Mouse (Mus musculus): ENCODE results near the gene Ss18l1. TPM values are rescaled to one million over a fixed set of nuclear protein-coding genes. Genes with fewer than 3 reads are reported as not detected.

Ss18l1 gene
- total and polyA plus RNA-seq, 3 experiments, result 2.0 to 3.0 (median 2.1) TPM

DNA sequence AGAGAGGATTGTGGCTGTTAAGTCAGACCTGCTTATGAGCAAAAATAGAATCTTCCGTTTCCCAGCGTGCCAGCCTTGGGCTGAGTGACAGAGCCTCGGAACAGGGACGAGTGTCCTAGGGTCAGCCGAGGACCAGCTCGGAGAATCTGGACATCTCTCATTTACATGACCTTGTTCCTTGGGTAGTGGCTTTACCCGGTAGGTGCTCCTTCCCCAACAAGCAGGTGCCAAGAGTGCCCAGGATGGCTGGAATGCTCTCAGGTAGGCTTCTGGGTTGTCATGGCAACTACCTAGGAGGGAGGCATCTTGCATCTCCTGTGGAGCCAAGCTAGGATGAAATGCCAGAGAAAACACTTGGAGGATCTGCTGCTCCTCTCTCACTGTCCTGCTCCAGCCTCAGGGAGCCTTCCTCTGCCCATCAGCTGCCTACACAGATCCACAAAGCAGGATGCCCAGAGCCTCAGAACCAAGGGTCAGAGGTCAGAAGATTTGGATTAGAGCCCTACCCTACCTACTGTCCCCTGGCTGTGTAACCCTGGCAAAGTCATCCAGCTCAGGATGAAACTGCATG is 22.1 kb upstream of the Ss18l1 start:
- H3K36me3 ChIP-seq (replicated peaks in 1 of 2; ENCODE audit: control insufficient read depth in 1 of 2, insufficient read depth in 1 of 2, low read length in 1 of 2), result no peaks in the 10 kb centered on the region
- H3K9ac ChIP-seq (ENCODE audit: insufficient read depth, low read depth), result no peak overlapping the region
- in situ Hi-C loops (cut with MboI; ENCODE audit: low pct_ligation_motif_present, low pct_unique_long_range_greater_than_20kb, low sequenced_read_pairs), result no loop called here
- H3K4me1 ChIP-seq (ENCODE audit: control insufficient read depth in 1 of 2, insufficient read depth in 2 of 2), result peaks cover 0 to 6% of the 10 kb centered on the region in 2 experiments; a peak in 1 of 4 replicates
- no peak overlapping the region for H3K27ac ChIP-seq (ENCODE audit: insufficient read depth, low read depth)
- 0 out of 2 replicates have a peak, but pooled peaks cover under 1% of the 10 kb centered on the region for H3K79me2 ChIP-seq (replicated peaks; ENCODE audit: control insufficient read depth, extremely low read depth, insufficient read depth, poor library complexity, severe bottlenecking)
- dilution Hi-C loops (cut with MboI; ENCODE audit: extremely low pct_ligation_motif_present, extremely low pct_unique_long_range_greater_than_20kb, low sequenced_read_pairs), result no loop called here
- peaks cover 78% of the 10 kb centered on the region for H3K27me3 ChIP-seq (replicated peaks)
- TF ChIP-seq IRF4 (IDR thresholded peaks at IDR 0.05; ENCODE audit: low read depth, low read length), result no peak
- TF ChIP-seq RCOR1 (conservative IDR thresholded peaks at IDR 0.05; ENCODE audit: low read depth, low read length), result no peak
- no peak for TF ChIP-seq ZC3H11A (IDR thresholded peaks at IDR 0.05; ENCODE audit: low read depth, low read length)
- no peak overlapping the region for H3K4me2 ChIP-seq (ENCODE audit: insufficient read depth, low read depth, poor library complexity, severe bottlenecking)
- no peak for DNase-seq (ENCODE audit: extremely low read depth)
- H3K9me3 ChIP-seq (replicated peaks; ENCODE audit: low read length), result no peaks in the 10 kb centered on the region
- H3K4me3 ChIP-seq (replicated peaks in 1 of 3; ENCODE audit: low read depth in 2 of 3, low read length in 2 of 3, poor library complexity in 1 of 3), result no peak overlapping the region

DNA sequence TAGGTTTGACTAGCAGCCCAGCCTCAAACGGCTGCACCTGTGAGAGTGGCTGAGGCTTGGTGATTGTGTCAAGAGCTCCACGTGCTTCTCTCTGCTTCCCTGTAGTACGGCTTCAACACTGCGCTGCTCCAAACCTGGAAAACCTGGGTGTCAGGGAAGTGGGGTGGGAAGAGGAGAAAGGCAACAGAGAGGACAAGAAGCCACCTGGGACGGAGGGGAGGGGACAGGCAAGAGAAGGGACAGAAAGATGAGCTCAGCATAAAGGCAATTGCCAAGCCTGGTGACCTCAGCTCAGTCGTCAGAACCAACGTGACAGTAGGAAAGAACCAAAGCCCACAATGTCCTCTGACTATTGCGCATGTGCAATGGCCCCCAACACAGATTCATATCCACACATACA is 21.4 kb upstream of the Ss18l1 start:
- no peak overlapping the region for H3K27ac ChIP-seq (ENCODE audit: insufficient read depth, low read depth)
- in situ Hi-C loops (cut with MboI; ENCODE audit: low pct_ligation_motif_present, low pct_unique_long_range_greater_than_20kb, low sequenced_read_pairs) (no loop called here), dilution Hi-C loops (cut with MboI; ENCODE audit: extremely low pct_ligation_motif_present, extremely low pct_unique_long_range_greater_than_20kb, low sequenced_read_pairs) (no loop called here)
- peaks cover 70% of the 10 kb centered on the region for H3K27me3 ChIP-seq (replicated peaks)
- no peaks in the 10 kb centered on the region for H3K9me3 ChIP-seq (replicated peaks; ENCODE audit: low read length)
- no peak for DNase-seq (ENCODE audit: extremely low read depth)
- no peaks in the 10 kb centered on the region for H3K36me3 ChIP-seq (replicated peaks in 1 of 2; ENCODE audit: control insufficient read depth in 1 of 2, insufficient read depth in 1 of 2, low read length in 1 of 2)
- H3K9ac ChIP-seq (ENCODE audit: insufficient read depth, low read depth), result no peak overlapping the region
- no peak overlapping the region for H3K4me2 ChIP-seq (ENCODE audit: insufficient read depth, low read depth, poor library complexity, severe bottlenecking)
- no peak overlapping the region for H3K4me3 ChIP-seq (replicated peaks in 1 of 3; ENCODE audit: low read depth in 2 of 3, low read length in 2 of 3, poor library complexity in 1 of 3)
- H3K79me2 ChIP-seq (replicated peaks; ENCODE audit: control insufficient read depth, extremely low read depth, insufficient read depth, poor library complexity, severe bottlenecking), result 0 out of 2 replicates have a peak, but pooled peaks cover 2% of the 10 kb centered on the region
- H3K4me1 ChIP-seq (ENCODE audit: control insufficient read depth in 1 of 2, insufficient read depth in 2 of 2), result peaks cover 0 to 10% of the 10 kb centered on the region in 2 experiments; a peak in 2 of 4 replicates
- TF ChIP-seq ELF1 (IDR thresholded peaks at IDR 0.05; ENCODE audit: low read depth, low read length) (no peak), SMC3 (IDR thresholded peaks at IDR 0.05; ENCODE audit: low read depth, low read length) (no peak), POLR2AphosphoS2 (IDR thresholded peaks at IDR 0.05; ENCODE audit: low read depth, low read length) (no peak), TBP (conservative IDR thresholded peaks at IDR 0.05; ENCODE audit: low read depth, low read length) (no peak), ZNF384 (IDR thresholded peaks at IDR 0.05; ENCODE audit: low read depth, low read length) (no peak), CHD2 (IDR thresholded peaks at IDR 0.05; ENCODE audit: low read length) (no peak), USF1 (IDR thresholded peaks at IDR 0.05; ENCODE audit: low read depth, low read length) (no peak), MAX (IDR thresholded peaks at IDR 0.05; ENCODE audit: low read length) (no peak), PAX5 (IDR thresholded peaks at IDR 0.05; ENCODE audit: low read length) (no peak), HCFC1 (IDR thresholded peaks at IDR 0.05; ENCODE audit: low read depth, low read length) (no peak), MAFK (IDR thresholded peaks at IDR 0.05; ENCODE audit: insufficient replicate concordance, low read length) (no peak), MYC (IDR thresholded peaks at IDR 0.05; ENCODE audit: low read depth, low read length) (no peak), ZC3H11A (IDR thresholded peaks at IDR 0.05; ENCODE audit: low read depth, low read length) (no peak), MAZ (IDR thresholded peaks at IDR 0.05; ENCODE audit: low read depth, low read length) (no peak), TCF12 (IDR thresholded peaks at IDR 0.05; ENCODE audit: low read depth, low read length) (no peak), POLR2A (IDR thresholded peaks at IDR 0.05; ENCODE audit: low read depth, low read length) (no peak), GABPA (IDR thresholded peaks at IDR 0.05; ENCODE audit: insufficient replicate concordance, low read depth, low read length) (no peak), RCOR1 (conservative IDR thresholded peaks at IDR 0.05; ENCODE audit: low read depth, low read length) (no peak), USF2 (conservative IDR thresholded peaks at IDR 0.05; ENCODE audit: low read depth, low read length) (no peak)
